Mouse (Mus musculus): ENCODE data around the gene Zfp94.

DNA sequence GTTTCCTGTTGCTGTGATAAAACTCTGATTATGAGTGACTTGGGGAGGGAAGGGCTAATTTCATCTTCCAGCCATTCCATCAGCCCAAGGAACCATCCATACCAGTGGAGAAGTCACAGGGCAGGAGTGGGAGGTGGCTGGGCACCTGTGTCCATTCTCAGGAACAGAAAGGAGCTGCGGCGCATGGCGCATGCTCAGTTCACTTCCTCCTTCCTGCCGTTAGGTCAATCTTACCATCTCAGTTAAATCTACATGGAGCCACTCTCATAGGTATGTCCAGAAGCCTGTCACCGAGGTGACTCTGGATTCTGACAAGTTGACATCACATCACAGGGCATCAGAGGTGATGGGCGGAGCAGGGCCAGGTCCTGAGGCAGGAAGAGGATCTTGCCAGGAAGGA is 39.2 kb upstream of the Zfp94 start:
- TF ChIP-seq HCFC1 (IDR thresholded peaks at IDR 0.05; ENCODE audit: low read depth, low read length), result no peak
- TF ChIP-seq GABPA (IDR thresholded peaks at IDR 0.05; ENCODE audit: low read depth, low read length), result no peak
- no peak for TF ChIP-seq EP300 (IDR thresholded peaks at IDR 0.05; ENCODE audit: low read depth in 1 of 2, low read length in 2 of 2)
- no peak for TF ChIP-seq CTCF (IDR thresholded peaks at IDR 0.05 in 2 of 3, conservative IDR thresholded peaks at IDR 0.05 in 1 of 3; ENCODE audit: control insufficient read depth in 1 of 3, insufficient read depth in 1 of 3, low read depth in 2 of 3, low read length in 3 of 3, poor library complexity in 1 of 3, severe bottlenecking in 1 of 3)
- no peak for TF ChIP-seq TCF12 (IDR thresholded peaks at IDR 0.05; ENCODE audit: low read depth, low read length)
- TF ChIP-seq ZKSCAN1 (IDR thresholded peaks at IDR 0.05; ENCODE audit: low read depth, low read length), result no peak
- no peak for TF ChIP-seq JUND (IDR thresholded peaks at IDR 0.05; ENCODE audit: low read depth, low read length)
- no peak for TF ChIP-seq CHD2 (IDR thresholded peaks at IDR 0.05; ENCODE audit: low read length)
- no peak for TF ChIP-seq MYB (IDR thresholded peaks at IDR 0.05; ENCODE audit: low read depth, low read length)

Measured in MEL (cell line).